Mouse (Mus musculus) brain, embryonic 14.5 days (tissue): ENCODE results near the gene 9330182O14Rik.

ENCODE experiments used
- CTCF ChIP-seq: fragments of 200-500 bp; IDR thresholded peaks from 2 replicates; pipeline ENCODE4 v1.5.1; 2012; ENCODE audit warnings: inconsistent platforms, mild to moderate bottlenecking, moderate library complexity, borderline replicate concordance; ENCODE audit not compliant: insufficient read depth, insufficient read length; ENCODE audit errors: extremely low read depth
- POLR2A ChIP-seq: fragments of 200-500 bp; IDR thresholded peaks from 2 replicates; pipeline ENCODE4 v1.6.1; 2012; ENCODE audit warnings: mild to moderate bottlenecking, inconsistent platforms, borderline replicate concordance; ENCODE audit not compliant: poor library complexity, insufficient read depth, insufficient read length, severe bottlenecking; ENCODE audit errors: extremely low read depth

DNA sequence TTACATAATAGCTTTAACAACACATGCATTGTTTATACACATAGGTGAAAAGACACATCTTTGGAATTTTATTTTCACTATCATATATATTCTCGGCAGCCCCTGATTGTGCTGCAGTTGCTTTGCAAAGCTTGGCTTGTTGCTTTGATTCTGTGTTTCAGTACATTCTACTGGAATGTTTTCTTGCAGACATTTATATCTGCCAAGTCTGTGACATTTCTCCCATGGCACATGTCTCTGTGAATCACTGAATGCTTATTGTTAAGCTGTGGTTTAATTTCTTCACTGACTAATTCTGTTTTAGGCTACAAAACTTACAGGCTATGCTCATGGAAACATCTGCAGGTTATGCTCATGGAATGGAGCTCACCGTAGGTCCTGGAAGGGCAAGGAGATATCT lies 30.9 kb upstream of the 9330182O14Rik start:
- TF ChIP-seq POLR2A: no peak
- TF ChIP-seq CTCF: no peak
